Mouse (Mus musculus): ENCODE measurements around the gene Rab22a. TPM values are rescaled to one million over a fixed set of nuclear protein-coding genes. Genes with fewer than 3 reads are reported as not detected.

The Rab22a gene
- total and polyA plus RNA-seq, 3 experiments = 13.9 to 23.1 (median 15.0) TPM

DNA sequence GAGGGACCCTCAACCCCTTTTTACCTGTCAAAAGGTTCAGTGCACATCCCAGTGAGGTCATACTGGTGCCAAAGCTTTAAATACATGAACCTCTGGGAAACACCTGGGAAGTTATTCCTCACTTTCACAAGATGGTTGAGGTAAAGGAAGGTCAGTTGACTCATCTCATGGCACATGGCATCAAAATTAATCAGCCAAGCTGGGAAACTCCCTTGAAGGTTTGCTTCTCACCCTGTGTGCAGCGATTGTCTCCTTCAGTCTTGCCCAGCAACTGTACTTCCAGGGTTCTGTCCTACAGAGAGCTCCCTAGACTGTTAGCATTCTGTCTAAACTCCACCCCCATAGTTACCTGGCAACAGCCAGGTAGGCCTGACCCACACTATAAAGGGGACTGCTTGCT, 20.6 kb downstream of the Rab22a start:
- no peak for DNase-seq (ENCODE audit: low spot score)
- TF ChIP-seq GATA1 (IDR thresholded peaks at IDR 0.05; ENCODE audit: borderline replicate concordance, low read length) (no peak), TAL1 (conservative IDR thresholded peaks at IDR 0.05; ENCODE audit: low read depth, low read length) (no peak), GATA2 (IDR thresholded peaks at IDR 0.05; ENCODE audit: borderline replicate concordance, low read depth, low read length) (no peak), POLR2AphosphoS5 (IDR thresholded peaks at IDR 0.05; ENCODE audit: insufficient replicate concordance, low read depth, low read length) (no peak), CTCF (IDR thresholded peaks at IDR 0.05; ENCODE audit: low read depth, low read length) (no peak)
- no peak for ATAC-seq (ENCODE audit: extremely low read depth, insufficient number of reproducible peaks, low FRiP score, poor library complexity, severe bottlenecking)
- no peaks in the 10 kb centered on the region for H3K9me3 ChIP-seq (replicated peaks)
- no peaks in the 10 kb centered on the region for H3K27me3 ChIP-seq (ENCODE audit: insufficient read depth, low read length)
- H3K4me1 ChIP-seq (ENCODE audit: insufficient read depth, low read depth, low read length) = peaks cover 5% of the 10 kb centered on the region
- H3K4me3 ChIP-seq (ENCODE audit: low read depth, low read length) = no peak overlapping the region
- peaks cover 74% of the 10 kb centered on the region for H3K36me3 ChIP-seq (replicated peaks)

DNA sequence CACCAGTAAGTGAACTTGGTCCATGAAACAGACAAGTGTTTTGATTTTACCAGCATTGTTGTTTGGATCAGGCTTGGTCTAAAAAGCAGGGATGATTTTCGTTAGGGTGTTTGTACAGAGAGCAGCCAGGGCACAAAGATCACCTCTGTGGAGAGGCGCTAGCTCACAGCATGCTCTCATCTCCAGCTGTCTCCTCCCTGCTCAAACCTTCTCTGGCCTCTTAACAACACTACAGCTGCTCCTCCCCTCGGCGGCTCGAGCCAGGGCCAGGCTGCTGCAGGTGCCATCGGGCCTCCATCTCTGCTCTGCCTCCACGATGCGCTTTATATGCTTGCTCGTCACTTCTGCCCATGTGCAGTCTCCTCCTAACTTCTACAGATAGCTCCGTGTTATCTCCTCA, 23.2 kb downstream of the Rab22a start:
- Histone ChIP-seq H3K36me3 (replicated peaks) (peaks cover 80% of the 10 kb centered on the region), H3K9me3 (replicated peaks) (no peaks in the 10 kb centered on the region), H3K4me1 (ENCODE audit: insufficient read depth, low read depth, low read length) (peaks cover 9% of the 10 kb centered on the region), H3K4me3 (ENCODE audit: low read depth, low read length) (no peak overlapping the region), H3K27me3 (ENCODE audit: insufficient read depth, low read length) (no peaks in the 10 kb centered on the region)
- DNase-seq (ENCODE audit: low spot score) (no peak), ATAC-seq (ENCODE audit: extremely low read depth, insufficient number of reproducible peaks, low FRiP score, poor library complexity, severe bottlenecking) (no peak)
- no peak for TF ChIP-seq GATA1 (IDR thresholded peaks at IDR 0.05; ENCODE audit: borderline replicate concordance, low read length)

DNA sequence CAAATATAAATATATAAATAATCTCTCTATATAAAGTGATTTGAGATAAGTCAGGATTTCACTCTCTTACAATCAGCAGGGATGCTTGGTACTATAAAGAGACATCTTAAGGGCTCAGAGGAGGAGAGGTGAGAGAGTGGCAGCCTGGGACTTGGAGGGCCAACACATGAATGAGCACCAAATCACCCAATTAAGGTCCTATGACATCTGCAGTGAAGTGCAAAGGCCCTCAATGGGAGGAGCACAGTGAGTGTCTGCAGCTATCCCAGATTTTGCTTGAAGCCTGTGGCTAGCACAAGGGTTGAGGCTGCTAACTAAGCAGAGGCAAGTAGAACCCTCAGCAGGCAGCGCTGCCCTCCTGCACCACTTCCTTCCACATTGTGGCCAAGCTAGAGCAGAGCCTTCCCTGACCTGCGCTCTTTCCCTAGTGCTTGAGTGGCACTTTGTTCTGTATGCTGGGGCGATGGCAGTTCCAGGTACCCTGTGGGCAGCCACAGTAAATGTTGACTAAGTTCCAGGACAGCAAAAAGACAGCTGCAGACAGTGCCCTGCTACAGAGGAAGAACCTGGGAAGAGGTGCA, 26.3 kb downstream of the Rab22a start:
- Histone ChIP-seq H3K4me3 (ENCODE audit: low read depth, low read length) (no peak overlapping the region), H3K27me3 (ENCODE audit: insufficient read depth, low read length) (no peaks in the 10 kb centered on the region), H3K9me3 (replicated peaks) (no peaks in the 10 kb centered on the region), H3K36me3 (replicated peaks) (peaks cover 88% of the 10 kb centered on the region), H3K4me1 (ENCODE audit: insufficient read depth, low read depth, low read length) (0 out of 2 replicates have a peak, but pooled peaks cover 4% of the 10 kb centered on the region)
- ATAC-seq (ENCODE audit: extremely low read depth, insufficient number of reproducible peaks, low FRiP score, poor library complexity, severe bottlenecking) (no peak), DNase-seq (ENCODE audit: low spot score) (no peak)
- TF ChIP-seq GATA2 (IDR thresholded peaks at IDR 0.05; ENCODE audit: borderline replicate concordance, low read depth, low read length) (no peak), POLR2AphosphoS5 (IDR thresholded peaks at IDR 0.05; ENCODE audit: insufficient replicate concordance, low read depth, low read length) (no peak), TAL1 (conservative IDR thresholded peaks at IDR 0.05; ENCODE audit: low read depth, low read length) (no peak), CTCF (IDR thresholded peaks at IDR 0.05; ENCODE audit: low read depth, low read length) (no peak), GATA1 (IDR thresholded peaks at IDR 0.05; ENCODE audit: borderline replicate concordance, low read length) (no peak)

DNA sequence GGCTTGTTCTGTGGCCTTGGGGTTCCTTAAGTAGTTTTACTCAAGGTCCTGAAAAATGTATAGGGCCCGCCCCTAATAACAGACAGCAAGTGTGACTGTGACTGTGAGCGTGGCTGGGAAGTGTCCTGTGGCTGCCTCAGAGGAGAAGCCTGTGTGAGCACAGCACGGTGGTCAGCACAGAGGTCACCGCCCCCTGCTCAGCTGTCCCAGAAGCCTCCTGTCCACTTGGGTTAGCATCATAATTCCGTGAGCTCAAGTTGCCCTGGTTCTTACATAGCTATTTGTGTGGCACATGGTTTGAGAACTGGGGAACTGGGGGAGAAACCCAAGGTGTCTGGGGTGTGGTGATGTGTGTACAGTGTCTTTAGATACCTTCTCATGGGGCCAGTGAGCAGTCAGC, 27.8 kb downstream of the Rab22a start:
- TF ChIP-seq GATA1 (IDR thresholded peaks at IDR 0.05; ENCODE audit: borderline replicate concordance, low read length) = no peak
- TF ChIP-seq CTCF (IDR thresholded peaks at IDR 0.05; ENCODE audit: low read depth, low read length) = no peak
- no peak for TF ChIP-seq GATA2 (IDR thresholded peaks at IDR 0.05; ENCODE audit: borderline replicate concordance, low read depth, low read length)
- TF ChIP-seq TAL1 (conservative IDR thresholded peaks at IDR 0.05; ENCODE audit: low read depth, low read length) = no peak
- TF ChIP-seq POLR2AphosphoS5 (IDR thresholded peaks at IDR 0.05; ENCODE audit: insufficient replicate concordance, low read depth, low read length) = no peak
- DNase-seq (ENCODE audit: low spot score) (no peak), ATAC-seq (ENCODE audit: extremely low read depth, insufficient number of reproducible peaks, low FRiP score, poor library complexity, severe bottlenecking) (no peak)
- H3K9me3 ChIP-seq (replicated peaks) = no peaks in the 10 kb centered on the region
- H3K4me3 ChIP-seq (ENCODE audit: low read depth, low read length) = no peak overlapping the region
- H3K36me3 ChIP-seq (replicated peaks) = peaks cover 94% of the 10 kb centered on the region
- no peaks in the 10 kb centered on the region for H3K27me3 ChIP-seq (ENCODE audit: insufficient read depth, low read length)
- 0 out of 2 replicates have a peak, but pooled peaks cover 4% of the 10 kb centered on the region for H3K4me1 ChIP-seq (ENCODE audit: insufficient read depth, low read depth, low read length)

DNA sequence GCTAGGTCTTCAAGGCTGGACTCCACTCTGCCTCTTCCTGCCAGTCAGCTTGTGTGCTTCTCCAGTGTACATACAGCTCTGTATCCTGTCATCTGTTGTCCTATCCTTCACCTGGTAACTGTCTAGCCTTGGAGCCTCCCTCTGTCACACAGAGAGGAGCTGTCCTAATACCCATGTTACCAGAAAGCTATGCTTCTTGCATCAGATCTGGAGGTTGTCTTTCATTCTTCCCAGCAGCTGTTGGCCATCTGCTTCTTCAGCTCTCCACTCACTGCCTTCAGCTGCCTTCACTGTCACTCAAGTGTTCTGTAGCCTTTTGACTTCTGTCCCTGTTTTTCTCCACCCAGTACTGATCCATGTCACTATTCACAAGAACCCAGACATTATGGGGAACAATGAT, 30.3 kb downstream of the Rab22a start:
- no peaks in the 10 kb centered on the region for H3K9me3 ChIP-seq (replicated peaks)
- no peaks in the 10 kb centered on the region for H3K27me3 ChIP-seq (ENCODE audit: insufficient read depth, low read length)
- ATAC-seq (ENCODE audit: extremely low read depth, insufficient number of reproducible peaks, low FRiP score, poor library complexity, severe bottlenecking) = no peak
- TF ChIP-seq GATA2 (IDR thresholded peaks at IDR 0.05; ENCODE audit: borderline replicate concordance, low read depth, low read length) = no peak
- TF ChIP-seq CTCF (IDR thresholded peaks at IDR 0.05; ENCODE audit: low read depth, low read length) = no peak
- no peak for TF ChIP-seq GATA1 (IDR thresholded peaks at IDR 0.05; ENCODE audit: borderline replicate concordance, low read length)
- no peak for TF ChIP-seq TAL1 (conservative IDR thresholded peaks at IDR 0.05; ENCODE audit: low read depth, low read length)
- no peak for TF ChIP-seq POLR2AphosphoS5 (IDR thresholded peaks at IDR 0.05; ENCODE audit: insufficient replicate concordance, low read depth, low read length)
- no peak overlapping the region for H3K4me3 ChIP-seq (ENCODE audit: low read depth, low read length)
- no peak for DNase-seq (ENCODE audit: low spot score)
- 0 out of 2 replicates have a peak, but pooled peaks cover 4% of the 10 kb centered on the region for H3K4me1 ChIP-seq (ENCODE audit: insufficient read depth, low read depth, low read length)
- peaks cover 97% of the 10 kb centered on the region for H3K36me3 ChIP-seq (replicated peaks)

DNA sequence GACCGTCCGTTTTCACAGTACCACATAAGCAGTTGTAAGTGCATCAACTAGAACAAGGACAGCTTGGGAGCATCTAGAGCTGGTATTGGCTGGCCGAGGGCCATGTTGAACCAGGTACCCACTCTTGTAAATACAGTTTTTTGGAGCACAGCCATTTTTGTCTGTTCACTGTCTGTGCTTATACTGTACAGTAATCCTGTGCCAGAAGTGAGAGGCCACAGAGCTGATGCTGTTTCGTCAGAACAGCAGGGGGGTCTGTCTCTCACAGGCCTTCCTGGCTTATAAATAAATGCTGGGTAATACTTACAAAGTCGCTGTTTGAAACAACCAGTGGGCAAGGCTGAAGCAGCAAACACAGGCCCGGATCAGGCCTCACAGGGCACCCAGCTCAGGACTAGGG, 32.2 kb downstream of the Rab22a start:
- no peaks in the 10 kb centered on the region for H3K9me3 ChIP-seq (replicated peaks)
- H3K4me1 ChIP-seq (ENCODE audit: insufficient read depth, low read depth, low read length) = no peaks in the 10 kb centered on the region
- TF ChIP-seq CTCF (IDR thresholded peaks at IDR 0.05; ENCODE audit: low read depth, low read length) = no peak
- TF ChIP-seq GATA1 (IDR thresholded peaks at IDR 0.05; ENCODE audit: borderline replicate concordance, low read length) = no peak
- TF ChIP-seq GATA2 (IDR thresholded peaks at IDR 0.05; ENCODE audit: borderline replicate concordance, low read depth, low read length) = no peak
- TF ChIP-seq POLR2AphosphoS5 (IDR thresholded peaks at IDR 0.05; ENCODE audit: insufficient replicate concordance, low read depth, low read length) = no peak
- no peak for TF ChIP-seq TAL1 (conservative IDR thresholded peaks at IDR 0.05; ENCODE audit: low read depth, low read length)
- no peak for DNase-seq (ENCODE audit: low spot score)
- peaks cover 99% of the 10 kb centered on the region for H3K36me3 ChIP-seq (replicated peaks)
- H3K27me3 ChIP-seq (ENCODE audit: insufficient read depth, low read length) = no peaks in the 10 kb centered on the region
- no peak overlapping the region for H3K4me3 ChIP-seq (ENCODE audit: low read depth, low read length)
- no peak for ATAC-seq (ENCODE audit: extremely low read depth, insufficient number of reproducible peaks, low FRiP score, poor library complexity, severe bottlenecking)
